Mouse (Mus musculus) 3134 (cell line): Measurements from ENCODE around the gene Mcf2l.

ENCODE experiments used
- DNase-seq: peaks from one replicate; pipeline ENCODE4 v3.0.0-alpha.2; 2011; ENCODE audit warnings: low spot score; ENCODE audit not compliant: insufficient read length; ENCODE audit errors: extremely low read depth

Mcf2l gene

DNA sequence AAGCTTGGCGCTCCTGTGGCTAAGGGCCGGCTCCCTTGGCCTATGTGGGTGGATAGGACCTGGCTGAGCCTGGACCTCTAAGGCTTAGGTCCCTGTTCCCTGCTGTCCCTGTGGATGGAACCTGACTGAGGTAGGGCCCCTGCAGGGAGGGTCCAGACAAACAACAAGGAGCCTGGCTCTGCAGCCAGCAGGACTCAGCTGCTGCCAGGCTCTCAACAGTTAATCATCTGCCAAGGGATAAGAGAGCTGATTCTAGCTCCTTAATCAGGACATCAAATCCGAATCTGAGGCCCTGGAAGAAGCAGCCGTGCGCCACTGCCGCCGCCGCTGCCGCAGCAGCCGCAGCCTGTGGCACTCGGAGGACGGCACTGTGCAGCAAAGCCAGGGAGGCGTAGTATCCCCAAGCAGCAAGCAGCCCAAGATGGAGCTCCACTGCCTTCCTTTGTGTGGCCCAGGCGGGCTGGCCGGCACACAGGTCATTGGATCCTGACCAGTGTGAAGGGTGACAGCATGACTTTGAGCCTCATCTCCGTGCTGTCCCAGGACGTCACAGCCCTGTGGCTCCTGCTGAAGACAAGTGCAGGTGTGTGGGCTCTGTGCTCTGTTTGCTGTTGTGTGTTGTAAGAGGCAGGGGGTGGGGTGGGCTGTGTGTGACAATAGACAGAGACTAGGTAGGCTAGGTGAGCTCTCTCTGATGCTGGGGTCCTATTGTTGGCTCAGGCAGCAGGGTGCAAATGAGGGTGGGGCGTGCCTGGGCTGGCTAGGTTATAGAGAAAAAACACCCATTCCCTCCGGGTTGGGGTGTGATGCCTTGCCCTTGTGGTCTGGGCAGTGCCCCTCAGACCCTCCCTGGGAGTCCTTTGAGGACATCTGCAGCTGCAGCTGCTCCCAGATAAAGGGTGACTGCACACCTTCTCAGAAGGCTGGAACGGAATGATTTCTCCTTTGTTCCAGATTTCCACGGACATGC lies 74.3 kb downstream of the Mcf2l start:
- DNase-seq, result no peak

GRCm38 (mm10) chr8:12948574-12948961 lies 75.0 kb downstream of the Mcf2l start:
- no peak for DNase-seq

GRCm38 (mm10) chr8:12951051-12951630 lies 77.5 kb downstream of the Mcf2l start:
- DNase-seq, result no peak

DNA sequence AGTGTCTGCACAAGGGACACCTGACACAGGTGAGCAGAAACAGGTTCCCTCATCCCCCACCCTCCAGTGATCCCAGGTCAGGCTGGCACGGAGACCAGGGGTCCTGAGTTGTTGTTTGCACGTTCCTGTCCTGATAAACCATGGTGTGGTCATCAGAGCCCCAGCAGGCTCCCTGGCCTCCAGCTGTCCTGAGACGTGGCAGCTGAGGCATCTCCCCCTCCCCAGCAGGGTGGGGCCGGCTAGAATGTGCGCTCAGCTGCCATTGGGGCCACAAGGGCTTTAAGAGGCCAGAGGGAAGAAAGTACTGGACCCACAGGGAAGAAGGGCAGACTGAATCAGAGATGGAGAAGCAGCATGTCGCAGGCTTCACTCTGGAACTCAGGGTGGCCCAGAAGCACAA lies 79.1 kb downstream of the Mcf2l start:
- DNase-seq, result no peak

- no peak for DNase-seq
Measured at GRCm38 (mm10) chr8:12955362-12955879, 81.8 kb downstream of the Mcf2l start.

DNA sequence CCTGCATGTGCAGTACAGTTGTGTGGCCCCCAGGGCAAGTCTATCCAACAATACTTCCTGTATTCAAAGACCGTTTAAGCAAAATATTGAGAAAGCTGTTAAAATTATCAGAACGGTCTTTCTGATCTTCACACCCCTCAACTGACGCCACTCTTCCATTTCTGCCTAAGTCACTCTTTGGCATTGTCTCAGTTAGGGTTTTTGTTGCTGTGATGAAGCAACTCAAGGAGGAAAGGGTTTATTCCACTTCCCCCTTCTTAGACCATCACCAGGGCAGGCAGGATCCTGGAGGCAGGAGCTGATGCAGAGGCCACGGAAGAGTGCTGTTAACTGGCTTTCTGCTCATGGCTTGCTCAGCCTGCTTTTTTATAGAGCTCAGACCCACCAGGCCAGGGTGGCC lies 82.3 kb downstream of the Mcf2l start:
- DNase-seq, result no peak

GRCm38 (mm10) chr8:12956941-12957340 lies 83.3 kb downstream of the Mcf2l start:
- no peak for DNase-seq

GRCm38 (mm10) chr8:12957419-12957818 lies 83.8 kb downstream of the Mcf2l start:
- no peak for DNase-seq

DNA sequence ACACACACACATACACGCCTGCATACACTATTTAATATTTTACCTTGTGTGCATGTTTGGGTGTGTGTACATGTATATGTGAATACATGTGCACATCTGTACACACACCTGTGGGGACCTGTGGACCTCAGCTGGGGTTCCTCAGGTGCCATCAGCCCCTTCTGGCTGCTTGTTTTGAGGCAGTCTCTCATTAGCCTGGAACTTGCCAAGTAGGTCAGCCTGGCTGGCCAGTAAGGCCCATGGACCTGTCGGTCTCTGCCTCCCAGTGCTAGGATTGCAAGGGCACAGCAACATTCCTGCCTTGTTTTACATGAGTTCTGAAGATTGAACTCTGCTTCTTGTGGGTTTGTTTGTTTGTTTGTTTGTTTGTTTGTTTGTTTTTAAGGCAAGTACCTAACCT lies 87.0 kb downstream of the Mcf2l start:
- DNase-seq, result no peak

DNA sequence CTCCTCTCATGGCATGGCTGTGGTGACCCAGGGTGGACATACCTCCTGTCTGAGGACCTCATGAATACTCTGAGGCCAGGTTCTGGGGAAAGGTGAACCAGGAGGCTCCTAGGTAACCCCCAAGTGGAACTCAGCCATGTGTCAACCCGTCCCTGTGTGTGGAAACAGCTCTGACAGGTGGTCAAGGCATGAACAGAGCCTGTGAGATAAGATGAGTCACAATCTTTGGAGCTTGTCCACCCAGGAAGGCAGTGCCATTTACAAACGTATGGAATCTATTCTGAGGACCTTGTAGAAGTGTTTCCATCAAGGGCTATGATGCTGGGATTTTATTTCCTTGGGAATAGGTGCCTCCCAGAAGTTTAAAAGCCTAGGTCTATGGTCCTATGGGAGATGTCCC lies 87.6 kb downstream of the Mcf2l start:
- no peak for DNase-seq

GRCm38 (mm10) chr8:12961821-12962534 lies 88.4 kb downstream of the Mcf2l start:
- no peak for DNase-seq

DNA sequence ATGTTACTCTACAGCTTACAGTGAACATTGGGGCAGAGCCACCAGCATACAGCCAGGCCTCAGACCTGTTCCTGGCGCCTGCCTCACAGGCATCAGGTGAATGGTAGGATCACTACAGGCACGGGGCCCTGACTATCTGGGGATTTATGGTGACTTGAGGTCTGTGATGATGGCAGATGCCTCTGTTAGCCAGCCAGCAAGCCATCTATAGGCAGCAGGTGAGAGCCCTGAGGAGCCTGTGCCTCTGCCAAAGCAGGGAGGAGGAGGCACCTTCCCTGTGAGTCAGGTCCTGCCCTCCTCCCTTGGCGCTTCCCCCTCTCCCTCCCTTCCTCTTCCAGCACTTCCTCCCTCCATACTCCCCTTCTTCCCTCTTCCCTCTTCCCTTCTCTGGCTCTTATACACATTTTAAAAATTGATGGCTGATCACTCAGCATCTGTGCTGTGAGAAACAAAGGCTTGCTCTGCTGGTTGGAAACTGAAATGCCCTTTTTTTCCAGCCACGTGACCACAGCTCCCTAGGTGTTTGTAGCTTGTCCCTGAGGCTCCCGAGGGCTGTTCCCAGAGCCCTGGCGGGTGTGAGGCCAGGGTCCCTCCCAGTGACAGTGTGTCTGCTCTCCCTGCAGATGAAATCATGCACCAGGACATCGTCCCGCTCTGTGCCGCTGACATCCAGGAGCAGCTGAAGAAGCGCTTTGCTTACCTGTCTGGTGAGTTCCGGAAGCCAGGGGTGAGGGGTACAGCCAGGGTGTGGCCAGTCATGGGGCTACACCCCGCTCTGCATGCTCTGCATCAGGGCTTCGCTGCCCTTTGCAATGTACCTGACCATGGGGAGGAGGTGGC lies 89.2 kb downstream of the Mcf2l start:
- no peak for DNase-seq

- no peak for DNase-seq
Measured at GRCm38 (mm10) chr8:12976290-12976689, 102.7 kb downstream of the Mcf2l start.

DNA sequence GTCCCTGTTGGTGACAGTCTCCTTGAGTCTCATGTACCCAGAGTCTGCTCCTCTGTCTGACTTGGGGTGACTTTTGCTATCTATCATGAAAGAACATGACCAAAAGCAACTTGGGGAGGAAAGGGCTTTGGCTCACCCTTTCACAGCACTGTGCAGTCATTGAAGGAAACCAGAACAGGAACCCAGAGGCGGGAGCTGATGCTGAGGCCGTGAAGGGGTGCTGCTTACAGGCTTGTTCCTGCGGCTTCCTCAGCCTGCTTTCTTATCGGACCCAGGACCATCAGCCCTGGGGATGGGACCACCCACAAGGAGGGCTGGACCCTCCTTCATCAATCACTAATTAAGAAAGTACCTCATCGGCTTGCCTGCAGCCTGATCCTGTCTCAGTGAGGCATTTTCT lies 103.1 kb downstream of the Mcf2l start:
- DNase-seq, result no peak

DNA sequence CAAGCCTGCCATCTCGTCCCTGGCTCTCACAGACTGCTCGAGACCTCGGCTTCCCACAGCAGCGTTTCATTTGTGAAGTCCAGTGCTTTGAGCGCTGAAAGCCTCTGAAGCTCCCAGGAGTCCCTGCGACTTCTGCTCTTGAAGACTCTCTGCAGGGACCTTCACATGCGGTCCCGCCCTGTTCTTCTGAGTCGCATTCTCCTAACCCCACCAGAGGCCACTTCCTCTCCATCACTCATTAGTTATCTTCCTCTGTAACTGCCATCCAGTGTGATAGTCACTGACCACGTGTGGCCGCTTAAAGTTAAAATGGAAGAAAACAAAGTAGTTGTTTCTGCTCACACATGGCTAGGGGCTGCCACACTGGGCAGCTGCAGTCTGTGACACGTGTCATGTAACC lies 103.7 kb downstream of the Mcf2l start:
- no peak for DNase-seq

DNA sequence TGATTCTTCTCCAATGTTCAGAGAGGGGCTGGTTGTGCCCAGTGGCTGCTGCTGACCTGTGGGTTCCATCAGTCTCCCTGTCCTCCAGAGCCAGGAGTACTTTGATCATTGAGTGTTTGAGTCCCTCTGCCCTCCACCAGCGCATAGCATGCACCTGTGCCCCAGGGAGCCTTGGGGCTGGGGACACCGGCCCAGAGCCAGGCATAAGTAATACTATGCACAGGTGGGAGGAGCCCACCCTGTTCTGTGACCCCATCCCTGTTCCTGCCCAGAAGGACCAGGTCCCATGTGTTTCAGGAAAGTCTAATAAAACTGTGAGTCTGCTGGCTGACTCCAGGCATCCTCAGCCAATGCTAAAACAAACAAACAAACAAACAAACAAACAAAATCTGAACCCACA lies 104.7 kb downstream of the Mcf2l start:
- DNase-seq, result no peak

- peak; percentile 39 for DNase-seq
Measured at GRCm38 (mm10) chr8:12978726-12979125, 105.1 kb downstream of the Mcf2l start.

DNA sequence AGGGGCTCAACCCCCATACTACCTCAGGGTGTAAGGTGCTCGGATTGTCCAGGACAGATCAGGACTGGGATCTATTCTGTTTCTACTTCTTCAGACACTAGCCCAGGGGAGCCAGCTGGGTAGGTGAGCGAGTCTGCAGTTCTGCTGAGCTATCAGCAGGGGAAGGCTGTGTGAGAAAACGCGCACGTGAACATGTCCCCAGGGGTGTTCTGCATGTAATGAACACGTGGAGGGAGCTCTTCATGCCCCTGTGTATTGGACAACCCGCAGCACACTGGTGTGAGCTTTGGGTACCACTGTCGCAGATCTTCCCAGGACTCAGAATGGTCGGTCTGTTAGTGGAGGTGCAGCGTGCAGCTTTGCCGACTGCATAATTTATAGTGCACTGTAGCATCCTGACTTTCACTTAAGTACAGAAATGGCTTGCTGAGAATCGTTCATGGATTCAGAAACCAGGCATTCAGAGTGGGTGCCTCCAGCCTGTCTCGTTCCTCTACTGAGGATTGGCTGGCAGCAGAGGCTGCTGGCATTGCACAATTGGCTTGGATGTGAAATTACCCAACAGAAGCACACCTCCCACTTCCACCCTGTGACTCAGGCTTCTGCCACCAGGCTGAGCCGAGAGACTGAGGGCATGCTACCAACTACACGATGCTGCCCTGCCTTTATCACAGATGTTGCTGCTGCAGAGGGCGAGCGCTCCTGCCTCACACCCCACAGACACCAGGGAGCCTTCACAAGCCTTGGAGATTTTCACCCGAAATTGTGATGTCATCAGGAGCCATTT lies 110.3 kb downstream of the Mcf2l start:
- peak; percentile 66 for DNase-seq

- peak; percentile 43 for DNase-seq
Measured at GRCm38 (mm10) chr8:12984601-12985243, 111.1 kb downstream of the Mcf2l start.
